Mouse (Mus musculus): ENCODE data around the gene Vsig4.
A peak's percentile ranks its signal among the peaks of the same experiment; 100 is the strongest.
"Not testable (repeated sequence)": the region's sequence is repeated elsewhere in the genome, so short reads cannot be mapped to it uniquely, and the experiment has no call there.

Gene Vsig4

GRCm38 (mm10) chrX:96293338-96293737, at the start of gene Vsig4:
Gene Vsig4 (minus strand): TSS chrX:96293438.
- DNase-seq: no peak

GRCm38 (mm10) chrX:96339108-96339507, 45.9 kb upstream of the Vsig4 start:
- DNase-seq: no peak

- peak; percentile 1 for DNase-seq
Observed at GRCm38 (mm10) chrX:96329764-96330163, 36.5 kb upstream of the Vsig4 start.

- DNase-seq: no peak
Observed at GRCm38 (mm10) chrX:96256509-96256908, 36.7 kb downstream of the Vsig4 start.

- DNase-seq: peak; percentile 10
Observed at GRCm38 (mm10) chrX:96239644-96240043, 53.6 kb downstream of the Vsig4 start.

GRCm38 (mm10) chrX:96239037-96239436, 54.2 kb downstream of the Vsig4 start:
- DNase-seq: no peak

- DNase-seq: no peak
Observed at GRCm38 (mm10) chrX:96235775-96236174, 57.5 kb downstream of the Vsig4 start.

- no peak for DNase-seq
Observed at GRCm38 (mm10) chrX:96227030-96227429, 66.2 kb downstream of the Vsig4 start.

- no peak for DNase-seq
Observed at GRCm38 (mm10) chrX:96225474-96225873, 67.8 kb downstream of the Vsig4 start.

- no peak for DNase-seq
Observed at GRCm38 (mm10) chrX:96224210-96224609, 69.0 kb downstream of the Vsig4 start.

- DNase-seq: no peak
Observed at GRCm38 (mm10) chrX:96218088-96218487, 75.2 kb downstream of the Vsig4 start.

- DNase-seq: no peak
Observed at GRCm38 (mm10) chrX:96206872-96207271, 86.4 kb downstream of the Vsig4 start.

GRCm38 (mm10) chrX:96205143-96205542, 88.1 kb downstream of the Vsig4 start:
- not testable (repeated sequence) for DNase-seq

All from layer of hippocampus, adult 9-11 months (tissue).